Mouse (Mus musculus) T-helper 17 cell (primary cell): ENCODE data around the gene Rnft1.
"Not testable (repeated sequence)": the region's sequence is repeated elsewhere in the genome, so short reads cannot be mapped to it uniquely, and the experiment has no call there.

Experiments
- in situ Hi-C, 2 experiments: fragments of 300-600 bp; cut with MboI, MseI; formaldehyde crosslinking; loops; 1 replicate in 1 of 2; 2 replicates in 1 of 2; pipeline ENCODE4 v1.15.1; 2025; ENCODE audit warnings: high pct_unique_total_duplicates in 2 of 2

Gene Rnft1

GRCm38 (mm10) chr11:86517229-86517628 lies 32.8 kb downstream of the Rnft1 start:
- in situ Hi-C loops = no loop called here

- in situ Hi-C loops = no loop called here
Observed at GRCm38 (mm10) chr11:86519751-86520150, 35.3 kb downstream of the Rnft1 start.

- in situ Hi-C loops = no loop called here
Observed at GRCm38 (mm10) chr11:86527528-86527927, 43.1 kb downstream of the Rnft1 start.

DNA sequence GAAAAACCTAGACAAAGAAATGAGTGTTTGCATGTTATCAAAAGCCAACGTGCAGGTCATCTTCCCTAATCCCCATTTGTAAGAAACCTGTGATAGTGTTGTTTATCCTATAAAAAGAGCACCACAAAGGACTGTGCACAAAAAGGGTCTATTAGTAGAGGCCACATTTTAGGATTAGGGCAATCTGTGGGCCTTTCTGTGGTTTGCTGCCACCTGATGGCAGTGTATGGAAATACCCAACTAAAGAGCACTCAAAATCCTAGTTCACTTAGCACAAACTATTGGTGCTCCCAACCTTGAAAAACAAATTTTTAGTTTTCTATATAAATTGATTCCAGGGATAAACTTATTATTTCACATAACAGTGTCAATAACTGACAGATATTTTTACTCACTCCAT lies 48.4 kb downstream of the Rnft1 start:
- in situ Hi-C loops = no loop called here

- in situ Hi-C loops = not testable (repeated sequence)
Observed at GRCm38 (mm10) chr11:86533302-86533701, 48.8 kb downstream of the Rnft1 start.

- in situ Hi-C loops = no loop called here
Observed at GRCm38 (mm10) chr11:86534201-86534910, 49.9 kb downstream of the Rnft1 start.

GRCm38 (mm10) chr11:86538786-86539185 lies 54.3 kb downstream of the Rnft1 start:
- in situ Hi-C loops = loop anchor here in 1 of 2 experiments (5.0 kb wide), 1 partner anchor 74 kb away; no protein-coding TSS in a partner anchor

GRCm38 (mm10) chr11:86539716-86540475 lies 55.4 kb downstream of the Rnft1 start:
- in situ Hi-C loops = loop anchor here in 1 of 2 experiments (5.0 kb wide), 1 partner anchor 72 kb away; no protein-coding TSS in a partner anchor

- in situ Hi-C loops = no loop called here
Observed at GRCm38 (mm10) chr11:86540476-86540845, 56.0 kb downstream of the Rnft1 start.

DNA sequence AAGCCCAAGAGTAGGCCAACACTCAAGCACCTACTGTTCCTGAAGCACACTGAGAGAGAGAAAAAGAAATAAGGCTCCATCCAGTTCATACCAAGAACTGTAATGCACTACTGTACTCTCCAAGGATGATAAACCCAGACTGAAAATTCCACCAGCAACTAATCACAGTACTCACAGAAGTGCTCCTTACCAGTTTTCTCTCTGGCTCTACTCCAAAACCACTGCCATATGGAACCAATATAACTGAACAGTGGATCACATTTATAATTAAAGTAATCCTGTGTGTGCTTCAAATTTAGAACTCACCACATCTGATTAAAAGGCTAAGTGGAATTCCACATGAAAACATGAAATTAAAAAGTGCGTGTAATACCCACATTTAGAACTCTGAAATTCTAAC lies 58.4 kb downstream of the Rnft1 start:
- in situ Hi-C loops = no loop called here

GRCm38 (mm10) chr11:86543960-86544638 lies 59.6 kb downstream of the Rnft1 start:
- in situ Hi-C loops = no loop called here

DNA sequence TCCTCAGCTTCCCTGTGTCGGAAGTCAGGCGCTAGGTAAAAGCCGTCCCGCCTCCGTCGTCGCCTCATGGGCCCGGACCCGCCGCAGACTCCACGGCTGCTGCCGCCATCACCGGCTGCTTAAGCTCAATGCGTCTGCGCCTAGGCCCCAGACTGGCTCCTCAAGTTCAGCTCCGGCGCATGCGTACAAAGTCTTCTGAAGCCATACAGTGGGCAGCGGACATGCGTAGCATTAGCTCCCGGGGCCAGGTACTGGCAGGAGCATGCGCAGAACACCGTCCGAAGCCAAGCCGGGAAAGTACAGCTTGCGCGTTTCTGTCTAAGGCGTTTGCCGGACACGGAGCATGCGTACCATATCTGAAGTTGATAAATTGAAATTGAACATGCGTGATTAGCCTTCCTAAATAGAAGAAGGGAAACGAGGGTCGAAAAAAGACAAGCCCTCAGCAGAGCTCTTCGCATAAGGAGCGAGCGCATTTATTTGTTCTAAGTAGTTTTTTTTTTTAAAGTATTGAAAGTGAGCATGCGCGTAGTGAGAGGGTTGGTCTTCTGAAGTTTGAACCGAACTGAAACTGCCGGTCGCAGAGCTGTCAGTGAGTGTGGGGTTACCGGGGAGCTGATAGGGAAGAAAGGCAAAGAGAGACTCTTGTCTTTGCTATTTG lies 60.3 kb downstream of the Rnft1 start, which contains the start of the genes Rps6kb1 and Tubd1:
TSS of gene Rps6kb1 (minus strand) at position 167 of the 661 bp plus-strand sequence.
TSS of gene Tubd1 (plus strand) at position 353 of the 661 bp plus-strand sequence.
- in situ Hi-C loops = no loop called here

- in situ Hi-C loops = no loop called here
Observed at GRCm38 (mm10) chr11:86545556-86545955, 61.1 kb downstream of the Rnft1 start.

GRCm38 (mm10) chr11:86547412-86547811 lies 63.0 kb downstream of the Rnft1 start:
- in situ Hi-C loops = no loop called here
